In the genomic region with DNA sequence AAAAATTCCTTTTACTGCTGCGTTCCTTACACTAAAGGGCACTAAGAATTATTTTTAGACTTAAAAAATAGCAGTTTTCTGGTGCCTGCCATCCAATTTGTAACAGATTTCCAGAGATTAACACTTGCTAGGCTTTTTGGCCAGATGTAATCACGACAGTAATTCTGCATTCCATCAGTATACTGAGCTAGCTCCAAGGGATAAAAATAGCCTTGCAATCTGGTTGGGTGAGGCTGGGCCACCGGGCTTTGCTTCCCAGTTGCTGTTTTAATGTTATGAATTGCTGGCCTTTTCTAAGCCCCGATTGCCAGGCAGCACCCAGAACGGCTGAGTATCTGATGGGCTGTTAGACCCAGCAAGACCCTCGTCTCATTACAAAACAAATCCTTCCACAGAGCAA, we compare ENCODE assay signal across 11 mouse cellular contexts.
A peak's percentile ranks its signal among the peaks of the same experiment; 100 is the strongest.
DNase-seq lines count a peak whose midpoint lies in the region; ATAC-seq lines count a peak whose summit lies in the region.
"Had no signal": no experiment of that assay in that cellular context is flagged by ENCODE, and none has a peak within 500 bp of the region (broad histone marks: within the 10 kb centered on the region; RNA-seq: fewer than 3 reads in every experiment).

No protein-coding gene starts in this region.

- H3K4me1 ChIP-seq in embryonic facial prominence, embryonic 14.5 days (ENCODE audit: control insufficient read depth, insufficient read depth, low read length), result no peaks in the 10 kb centered on the region; the same call in 1 of the 2 replicates

- ATAC-seq in embryonic facial prominence, embryonic 14.5 days (ENCODE audit: low read depth), result no peak
- ATAC-seq: Patski had no signal

- H3K27ac ChIP-seq in embryonic facial prominence, embryonic 14.5 days (replicated peaks; ENCODE audit: low read depth, low read length), result no peak overlapping the region
- H3K27ac ChIP-seq: liver, embryonic 14.5 days had no signal

- WGBS in embryonic facial prominence, embryonic 14.5 days, result 26% methylated on average over 6 of the region's 6 CpGs

- H3K27me3 ChIP-seq in embryonic facial prominence, embryonic 14.5 days (replicated peaks; ENCODE audit: control insufficient read depth, insufficient read depth, low read length), result no peaks in the 10 kb centered on the region
- H3K27me3 ChIP-seq: Patski had no signal

- H3K36me3 ChIP-seq in embryonic facial prominence, embryonic 14.5 days (ENCODE audit: control insufficient read depth, insufficient read depth, low read length), result no peaks in the 10 kb centered on the region

- peak; percentile 15 to 42 for DNase-seq in layer of hippocampus, adult 18-20 months (ENCODE audit: low spot score in 2 of 2)
- no peak for DNase-seq in layer of hippocampus, adult 9-10 months (ENCODE audit: low spot score)
- peak; percentile 71 for DNase-seq in embryonic facial prominence, embryonic 14.5 days (ENCODE audit: low spot score)
- peak; percentile 15 to 66 for DNase-seq in frontal cortex, postnatal 36 days (ENCODE audit: low spot score in 2 of 2)
- DNase-seq in layer of hippocampus, postnatal 36 days, result peak; percentile 12 to 17
- DNase-seq in cerebellum, postnatal 10 days, result no peak
- DNase-seq in T-cell, adult 2 months (ENCODE audit: low spot score), result no peak
- DNase-seq in retina, postnatal 1 day, result no peak
- DNase-seq: gastrocnemius, postnatal 36 days had no signal

- H3K9me3 ChIP-seq in embryonic facial prominence, embryonic 14.5 days (ENCODE audit: control insufficient read depth, low read length), result no peaks in the 10 kb centered on the region

- no peak overlapping the region for H3K4me3 ChIP-seq in embryonic facial prominence, embryonic 14.5 days (ENCODE audit: low read depth, low read length)

- no peak overlapping the region for H3K4me2 ChIP-seq in embryonic facial prominence, embryonic 14.5 days (ENCODE audit: low read depth, low read length)

- no peak overlapping the region for H3K9ac ChIP-seq in embryonic facial prominence, embryonic 14.5 days (ENCODE audit: low read depth, low read length)
- H3K9ac ChIP-seq: liver, embryonic 14.5 days had no signal

Comparison
In these comparisons a context has a peak if more than half of its experiments do, and no peak if none do; other contexts are left out.
1. DNase-seq: peak in layer of hippocampus, adult 18-20 months (2 of 2), embryonic facial prominence, embryonic 14.5 days (single experiment), frontal cortex, postnatal 36 days (2 of 2) and layer of hippocampus, postnatal 36 days (2 of 2); none in layer of hippocampus, adult 9-10 months (single experiment), cerebellum, postnatal 10 days (0 of 2), T-cell, adult 2 months (single experiment) and retina, postnatal 1 day (single experiment).